ENCODE assay signal across 13 mouse cellular contexts in the genomic region with DNA sequence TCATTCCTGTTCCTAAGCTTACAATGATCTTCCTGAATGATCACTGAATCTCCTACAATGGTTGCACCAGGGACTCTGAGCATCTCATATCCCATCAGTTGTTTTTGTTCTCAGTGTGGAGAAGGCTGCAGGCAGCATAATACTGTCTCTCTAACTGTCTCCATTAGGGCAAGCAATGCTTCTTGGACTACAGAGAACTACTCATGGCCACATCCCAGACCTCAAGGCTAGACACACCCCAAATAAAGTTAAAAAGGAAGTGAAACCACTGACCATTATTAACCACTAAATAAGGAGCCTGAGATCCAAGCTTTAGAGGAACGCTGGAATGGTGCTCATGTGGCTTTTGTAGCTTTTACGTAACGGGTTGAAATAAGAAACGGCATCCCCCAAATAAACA. TPM values are rescaled to one million over a fixed set of nuclear protein-coding genes. Genes with fewer than 3 reads are reported as not detected.
DNase-seq lines count a peak whose midpoint lies in the region; ATAC-seq and TF ChIP-seq lines count a peak whose summit lies in the region.
"Had no signal": no experiment of that assay in that cellular context is flagged by ENCODE, and none has a peak within 500 bp of the region (broad histone marks: within the 10 kb centered on the region; RNA-seq: fewer than 3 reads in every experiment).

No protein-coding gene starts in this region.

- intact Hi-C loops in heart, postnatal 14 days (cut with DNase I), result no loop called here

- TF ChIP-seq CTCF in liver, postnatal 0 days (IDR thresholded peaks at IDR 0.05; ENCODE audit: low read depth), result no peak

- no peak overlapping the region for H3K4me2 ChIP-seq in heart, embryonic 13.5 days
- no peak overlapping the region for H3K4me2 ChIP-seq in liver, postnatal 0 days (ENCODE audit: low read depth, low read length)
- H3K4me2 ChIP-seq in forebrain, embryonic 16.5 days (ENCODE audit: low read length), result no peak overlapping the region
- H3K4me2 ChIP-seq: forebrain, embryonic 13.5 days; neural tube, embryonic 12.5 days had no signal

- H3K9me3 ChIP-seq in heart, embryonic 13.5 days, result no peaks in the 10 kb centered on the region
- H3K9me3 ChIP-seq in liver, postnatal 0 days (ENCODE audit: low read length), result no peaks in the 10 kb centered on the region
- no peaks in the 10 kb centered on the region for H3K9me3 ChIP-seq in forebrain, embryonic 16.5 days (ENCODE audit: control insufficient read depth, low read length)
- H3K9me3 ChIP-seq: forebrain, embryonic 13.5 days; neural tube, embryonic 12.5 days had no signal

- H3K36me3 ChIP-seq in heart, embryonic 13.5 days, result no peaks in the 10 kb centered on the region
- no peaks in the 10 kb centered on the region for H3K36me3 ChIP-seq in liver, postnatal 0 days (replicated peaks; ENCODE audit: insufficient read depth, low read length)
- no peaks in the 10 kb centered on the region for H3K36me3 ChIP-seq in forebrain, embryonic 16.5 days (ENCODE audit: control insufficient read depth, insufficient read depth)
- H3K36me3 ChIP-seq: neural tube, embryonic 12.5 days had no signal

- H3K27ac ChIP-seq in heart, embryonic 13.5 days (replicated peaks), result peak overlapping the region; percentile 70
- peak overlapping the region; percentile 11 for H3K27ac ChIP-seq in liver, postnatal 0 days (ENCODE audit: low read depth)
- no peak overlapping the region for H3K27ac ChIP-seq in forebrain, embryonic 16.5 days (ENCODE audit: low read length)
- H3K27ac ChIP-seq: forebrain, embryonic 13.5 days; neural tube, embryonic 12.5 days had no signal

- no peak overlapping the region for H3K9ac ChIP-seq in heart, embryonic 13.5 days
- H3K9ac ChIP-seq in liver, postnatal 0 days (replicated peaks), result no peak overlapping the region
- H3K9ac ChIP-seq in forebrain, embryonic 16.5 days (replicated peaks; ENCODE audit: low read depth, low read length), result no peak overlapping the region
- H3K9ac ChIP-seq: forebrain, embryonic 13.5 days; neural tube, embryonic 12.5 days had no signal

- no peak for ATAC-seq in heart, embryonic 13.5 days (ENCODE audit: extremely low read depth, insufficient number of reproducible peaks, low FRiP score, low TSS enrichment)
- ATAC-seq in liver, postnatal 0 days, result peak; percentile 60; the same call in 1 of the 2 replicates
- ATAC-seq in forebrain, embryonic 16.5 days, result no peak
- ATAC-seq: forebrain, embryonic 13.5 days; hindbrain, embryonic 16.5 days had no signal

- H3K4me3 ChIP-seq in heart, embryonic 13.5 days, result no peak overlapping the region
- no peak overlapping the region for H3K4me3 ChIP-seq in liver, postnatal 0 days (ENCODE audit: low read depth, low read length)
- H3K4me3 ChIP-seq in forebrain, embryonic 16.5 days (replicated peaks; ENCODE audit: low read length), result no peak overlapping the region
- H3K4me3 ChIP-seq: forebrain, embryonic 13.5 days; neural tube, embryonic 12.5 days had no signal

- peaks cover 6% of the 10 kb centered on the region; the same call in 1 of the 2 replicates for H3K4me1 ChIP-seq in heart, embryonic 13.5 days
- peaks cover 5% of the 10 kb centered on the region; the same call in 1 of the 2 replicates for H3K4me1 ChIP-seq in liver, postnatal 0 days (ENCODE audit: insufficient read depth)
- no peaks in the 10 kb centered on the region for H3K4me1 ChIP-seq in forebrain, embryonic 16.5 days (replicated peaks; ENCODE audit: control insufficient read depth, insufficient read depth, low read length)
- H3K4me1 ChIP-seq: forebrain, embryonic 13.5 days; neural tube, embryonic 12.5 days had no signal

- DNase-seq in heart, adult 11 months, result peak; percentile 95
- DNase-seq in heart, postnatal 14 days, result no peak
- DNase-seq in 3134 (ENCODE audit: extremely low read depth, insufficient read length, low spot score), result peak; percentile 35
- no peak for DNase-seq in liver, postnatal 0 days
- DNase-seq in cerebellum, adult 9-11 months, result no peak
- no peak for DNase-seq in adrenal gland, postnatal 14 days
- DNase-seq: cerebellum, adult 18-20 months; right cerebral cortex, postnatal 4 days had no signal

- no peak for TF ChIP-seq EP300 in liver, postnatal 0 days (IDR thresholded peaks at IDR 0.05; ENCODE audit: low read depth)

- WGBS in heart, embryonic 13.5 days, result 79% methylated on average over 4 of the region's 4 CpGs
- 74% methylated on average over 4 of the region's 4 CpGs for WGBS in liver, postnatal 0 days (ENCODE audit: insufficient replicate concordance)
- 93% methylated on average over 4 of the region's 4 CpGs for WGBS in forebrain, embryonic 16.5 days

- peaks cover 94% of the 10 kb centered on the region for H3K27me3 ChIP-seq in heart, embryonic 13.5 days (replicated peaks)
- no peaks in the 10 kb centered on the region for H3K27me3 ChIP-seq in liver, postnatal 0 days (ENCODE audit: insufficient read depth, low read length)
- H3K27me3 ChIP-seq in forebrain, embryonic 16.5 days (replicated peaks; ENCODE audit: control insufficient read depth, insufficient read depth, low read length), result no peaks in the 10 kb centered on the region
- H3K27me3 ChIP-seq: forebrain, embryonic 13.5 days; neural tube, embryonic 12.5 days had no signal

RNA-seq across cellular contexts. Expression of gene Nedd9, which starts 20.5 kb away (rescaled TPM):
- total RNA-seq in heart, postnatal 14 days (2021), result 10 to 100 TPM; 29.3 to 35.2 TPM
- polyA plus RNA-seq in heart, embryonic 13.5 days (2015; fragmentation: Nextera tagmentation; extraction: Ambion mirVana), result 18.5 and 19.3 TPM in 2 replicates
- polyA plus RNA-seq in liver, postnatal 0 days (2015; fragmentation: Nextera tagmentation; extraction: Ambion mirVana), result 6.8 and 6.9 TPM in 2 replicates
- total RNA-seq in adrenal gland, postnatal 14 days (2021), result 23.0 and 38.5 TPM in 2 replicates
- 23.0 and 26.4 TPM in 2 replicates for polyA plus RNA-seq in forebrain, embryonic 16.5 days (2015; fragmentation: Nextera tagmentation; extraction: Ambion mirVana)

Comparison
In these comparisons a context has a peak if more than half of its experiments do, and no peak if none do; other contexts are left out.
1. DNase-seq: peak in heart, adult 11 months (single experiment) and 3134 (single experiment); none in heart, postnatal 14 days (0 of 2), liver, postnatal 0 days (single experiment), cerebellum, adult 9-11 months (single experiment) and adrenal gland, postnatal 14 days (single experiment).